Mouse (Mus musculus) liver, adult 10 weeks (tissue): ENCODE results near the gene Gm13128. TPM values are rescaled to one million over a fixed set of nuclear protein-coding genes. Genes with fewer than 3 reads are reported as not detected.

ENCODE experiments used
- polyA plus RNA-seq: library from polyadenylated mRNA; stranded (reverse); fragments of 350-450 nt; fragmentation: Illumina TruSeq; extraction: RNeasy Lipid Tissue Mini Kit (QIAGEN cat#74804); gene quantifications from one replicate; pipeline ENCODE4 v1.2.3, GENCODE M21; 2014; ENCODE audit warnings: low read depth, low replicate concordance

The Gm13128 gene
- not detected for polyA plus RNA-seq

DNA sequence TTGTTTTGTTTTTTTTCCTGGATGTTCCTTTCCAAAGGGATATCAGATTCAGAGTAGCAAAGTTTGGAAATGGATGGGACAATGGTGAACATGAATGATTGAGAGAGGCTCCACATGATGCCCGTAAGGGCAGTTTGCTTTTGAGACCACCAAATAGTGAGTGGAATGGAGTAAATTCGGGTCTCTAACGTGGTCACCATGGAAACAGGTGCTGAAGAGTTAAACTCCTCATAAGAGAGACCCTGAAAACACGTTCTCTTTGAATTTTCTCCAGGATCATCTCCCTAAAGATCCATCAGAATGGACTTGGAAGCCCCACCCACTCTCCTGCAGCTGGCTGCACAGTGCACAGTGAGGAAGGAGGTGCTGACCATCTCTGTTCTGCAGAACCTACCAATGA is at the start of gene Gm13128:
Gm13128 (plus strand) TSS at position 301 of the 400 bp plus-strand sequence.

DNA sequence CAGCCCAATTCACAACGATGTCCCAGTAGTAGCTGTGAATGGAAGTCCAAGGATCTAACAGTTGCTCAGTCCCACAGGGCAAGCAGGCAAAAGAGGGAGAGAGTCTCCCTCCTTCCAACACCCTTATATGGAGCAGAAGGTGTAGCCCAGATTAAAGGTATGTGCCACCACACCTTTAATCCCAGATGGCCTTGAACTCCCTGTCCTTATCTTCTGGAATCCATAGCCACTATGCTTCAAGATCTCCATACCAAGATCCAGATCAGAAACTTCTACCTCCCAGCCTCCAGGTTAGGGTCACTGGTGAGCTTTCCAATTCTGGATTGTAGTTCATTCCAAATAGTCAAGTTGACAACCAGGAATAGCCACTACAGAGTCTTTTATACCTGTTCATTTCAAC is 49.7 kb upstream of the Gm13128 start, which contains the start of gene Pramel5:
Pramel5 (minus strand) TSS at position 101 of the 400 bp plus-strand sequence.

DNA sequence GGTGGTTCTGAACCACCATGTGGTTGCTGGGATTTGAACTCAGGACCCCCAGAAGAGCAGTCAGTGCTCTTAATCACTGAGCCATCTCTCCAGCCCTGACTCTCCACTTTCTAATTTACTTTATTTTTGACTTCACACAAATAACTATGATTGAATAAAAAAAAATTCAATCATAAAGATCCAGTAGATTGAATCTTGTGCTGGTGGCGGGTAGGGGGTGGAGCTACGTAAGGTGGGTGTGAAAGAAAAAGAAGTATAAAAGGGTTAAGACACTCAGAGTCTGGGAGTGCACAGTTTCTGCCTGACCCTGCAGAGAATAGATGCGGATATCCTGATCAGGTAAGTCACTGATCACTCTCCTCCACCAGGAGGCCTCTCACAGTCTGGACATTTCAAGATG is 27.6 kb downstream of the Gm13128 start, which contains the start of gene Gm13119:
Gm13119 (plus strand) TSS at position 301 of the 400 bp plus-strand sequence.

DNA sequence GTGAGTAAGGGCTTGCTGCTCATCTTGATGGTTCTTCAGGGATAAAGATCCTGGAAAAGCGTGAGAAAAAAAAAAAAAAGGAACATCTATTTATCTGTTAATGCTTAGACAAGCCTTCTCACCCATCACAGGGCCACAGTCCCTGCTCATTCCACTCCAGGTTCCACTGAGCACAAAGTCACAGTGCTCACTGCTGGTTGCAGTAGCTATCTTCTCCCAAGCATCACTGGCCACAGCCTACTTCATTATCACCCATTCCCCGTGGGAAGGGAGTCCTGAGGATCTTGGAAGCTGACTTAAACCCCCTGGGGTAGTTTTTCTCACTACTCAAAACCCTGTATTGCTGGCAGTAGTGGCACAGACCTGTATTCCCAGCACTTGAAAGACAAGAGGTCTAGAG is 47.9 kb downstream of the Gm13128 start, which contains the start of gene Pramef20:
Pramef20 (minus strand) TSS at position 23 of the 400 bp plus-strand sequence.

Other genes starting within 250 kb of the Gm13128 start
- gene Gm13102, start 223.8 kb upstream of the Gm13128 start, polyA plus RNA-seq = not detected
- gene Oog3, start 167.6 kb upstream of the Gm13128 start, polyA plus RNA-seq = not detected
- not detected for gene Oog2, start 139.5 kb upstream of the Gm13128 start, polyA plus RNA-seq
- not detected for gene C87977, start 116.9 kb upstream of the Gm13128 start, polyA plus RNA-seq
- not detected for gene Pramel5, start 49.8 kb upstream of the Gm13128 start, polyA plus RNA-seq
- gene Gm13119, start 27.7 kb downstream of the Gm13128 start, polyA plus RNA-seq = not detected
- gene Pramef20, start 47.7 kb downstream of the Gm13128 start, polyA plus RNA-seq = not detected
- not detected for gene Pramef12, start 78.2 kb downstream of the Gm13128 start, polyA plus RNA-seq
- gene 1700012P22Rik, start 108.5 kb downstream of the Gm13128 start, polyA plus RNA-seq = not detected
- gene Gm9944, start 123.1 kb downstream of the Gm13128 start, polyA plus RNA-seq = not detected
- gene Aadacl3, start 133.5 kb downstream of the Gm13128 start, polyA plus RNA-seq = not detected
- not detected for gene 9430007A20Rik, start 189.6 kb downstream of the Gm13128 start, polyA plus RNA-seq
- not detected for gene Gm13124, start 234.9 kb downstream of the Gm13128 start, polyA plus RNA-seq